Mouse (Mus musculus) MEL (cell line): ENCODE data around the gene Myrfl. TPM values are rescaled to one million over a fixed set of nuclear protein-coding genes. Genes with fewer than 3 reads are reported as not detected.

ENCODE experiments used
- DNase-seq: peaks from one replicate; pipeline ENCODE4 v3.0.0; 2011; ENCODE audit warnings: low read depth, low spot score
- H3K27ac ChIP-seq: 2 replicates; pipeline ENCODE4 v1.5.1; 2012; ENCODE audit warnings: low read depth, mild to moderate bottlenecking, control low read depth, low read length, moderate library complexity; ENCODE audit not compliant: control insufficient read depth
- H3K27me3 ChIP-seq, 2 experiments: fragments of 150-350 bp in 1 of 2; sonication (generic) in 1 of 2; 2 replicates each; pipeline ENCODE4 v1.6.1; 2012; ENCODE audit warnings: low read length in 2 of 2, mild to moderate bottlenecking in 2 of 2, improper control_type of control experiment in 1 of 2, moderate library complexity in 1 of 2; ENCODE audit not compliant: insufficient read depth in 2 of 2, control insufficient read depth in 1 of 2
- H3K36me3 ChIP-seq, 2 experiments: 2 replicates each; pipeline ENCODE4 v1.6.1; 2012 to 2014; ENCODE audit warnings: low read length in 2 of 2, improper control_type of control experiment in 1 of 2, inconsistent platforms in 1 of 2, mild to moderate bottlenecking in 1 of 2; ENCODE audit not compliant: insufficient read depth in 2 of 2, control insufficient read depth in 1 of 2
- H3K4me1 ChIP-seq, 2 experiments: fragments of 150-350 bp in 1 of 2; sonication (generic) in 1 of 2; 2 replicates each; pipeline ENCODE4 v1.6.1; 2012; ENCODE audit warnings: low read length in 2 of 2, improper control_type of control experiment in 1 of 2, mild to moderate bottlenecking in 1 of 2; ENCODE audit not compliant: insufficient read depth in 2 of 2, control insufficient read depth in 1 of 2
- H3K4me3 ChIP-seq, 2 experiments: fragments of 150-350 bp in 1 of 2; sonication (generic) in 1 of 2; 2 replicates each; pipeline ENCODE4 v1.5.1; 2012; ENCODE audit warnings: low read depth in 2 of 2, low read length in 2 of 2, mild to moderate bottlenecking in 2 of 2, moderate library complexity in 2 of 2, control low read depth in 1 of 2, improper control_type of control experiment in 1 of 2; ENCODE audit not compliant: control insufficient read depth in 1 of 2, insufficient read depth in 1 of 2
- H3K79me2 ChIP-seq: 2 replicates; pipeline ENCODE4 v1.6.1; 2012; ENCODE audit warnings: mild to moderate bottlenecking, low read length, moderate library complexity; ENCODE audit not compliant: control insufficient read depth, poor library complexity, insufficient read depth
- H3K9ac ChIP-seq: 2 replicates; pipeline ENCODE4 v1.6.1; 2012; ENCODE audit warnings: low read depth, mild to moderate bottlenecking, control low read depth, low read length, moderate library complexity; ENCODE audit not compliant: control insufficient read depth, poor library complexity, severe bottlenecking
- H3K9me3 ChIP-seq: fragments of 150-350 bp; sonication (generic); replicated peaks from 2 replicates; pipeline ENCODE4 v1.6.1; 2012; ENCODE audit warnings: mild to moderate bottlenecking, low read length, improper control_type of control experiment, moderate library complexity; ENCODE audit not compliant: insufficient read depth
- BHLHE40 ChIP-seq: IDR thresholded peaks from 2 replicates; pipeline ENCODE4 v1.6.1; 2012; ENCODE audit warnings: low read depth, mild to moderate bottlenecking, inconsistent platforms, low read length, improper control_type of control experiment, borderline replicate concordance
- CHD1 ChIP-seq: IDR thresholded peaks from 2 replicates; pipeline ENCODE4 v1.6.1; 2012; ENCODE audit warnings: low read depth, mild to moderate bottlenecking, inconsistent platforms, low read length, improper control_type of control experiment
- CHD2 ChIP-seq: IDR thresholded peaks from 2 replicates; pipeline ENCODE4 v1.6.1; 2011; ENCODE audit warnings: low read length, improper control_type of control experiment
- CTCF ChIP-seq, 3 experiments: IDR thresholded peaks in 2 of 3; conservative IDR thresholded peaks in 1 of 3; 2 replicates each; pipeline ENCODE4 v1.5.1; 2011 to 2012; ENCODE audit warnings: low read length in 3 of 3, low read depth in 2 of 3, mild to moderate bottlenecking in 2 of 3, improper control_type of control experiment in 1 of 3, inconsistent platforms in 1 of 3, mixed read lengths in 1 of 3, moderate library complexity in 1 of 3; ENCODE audit not compliant: control insufficient read depth in 1 of 3, insufficient read depth in 1 of 3, poor library complexity in 1 of 3, severe bottlenecking in 1 of 3
- GABPA ChIP-seq: IDR thresholded peaks from 2 replicates; pipeline ENCODE4 v1.6.1; 2012; ENCODE audit warnings: low read depth, mild to moderate bottlenecking, inconsistent platforms, low read length, improper control_type of control experiment, moderate library complexity
- GATA1 ChIP-seq: IDR thresholded peaks from 2 replicates; pipeline ENCODE4 v1.6.1; 2011; ENCODE audit warnings: low read depth, low read length, improper control_type of control experiment
- JUND ChIP-seq: IDR thresholded peaks from 2 replicates; pipeline ENCODE4 v1.6.1; 2011; ENCODE audit warnings: low read depth, mild to moderate bottlenecking, improper control_type of control experiment, low read length
- MEF2A ChIP-seq: IDR thresholded peaks from 2 replicates; pipeline ENCODE4 v1.6.1; 2014; ENCODE audit warnings: low read depth, mild to moderate bottlenecking, inconsistent platforms, low read length, improper control_type of control experiment; ENCODE audit not compliant: poor library complexity, insufficient replicate concordance, severe bottlenecking; ENCODE audit errors: extremely low read depth
- NELFE ChIP-seq: IDR thresholded peaks from 2 replicates; pipeline ENCODE4 v1.6.1; 2011; ENCODE audit warnings: low read depth, low read length, improper control_type of control experiment
- NRF1 ChIP-seq: IDR thresholded peaks from 2 replicates; pipeline ENCODE4 v1.6.1; 2014; ENCODE audit warnings: low read depth, mild to moderate bottlenecking, inconsistent platforms, low read length, improper control_type of control experiment, moderate library complexity; ENCODE audit not compliant: poor library complexity, insufficient read depth, severe bottlenecking
- POLR2AphosphoS5 ChIP-seq: IDR thresholded peaks from 2 replicates; pipeline ENCODE4 v1.6.1; 2012; ENCODE audit warnings: low read depth, borderline replicate concordance, mild to moderate bottlenecking, inconsistent platforms, low read length, moderate library complexity, mixed read lengths
- RAD21 ChIP-seq: IDR thresholded peaks from 2 replicates; pipeline ENCODE4 v1.6.1; 2011; ENCODE audit warnings: mild to moderate bottlenecking, low read depth, low read length, improper control_type of control experiment
- SMC3 ChIP-seq: IDR thresholded peaks from 2 replicates; pipeline ENCODE4 v1.6.1; 2011; ENCODE audit warnings: low read depth, low read length, improper control_type of control experiment
- USF1 ChIP-seq: IDR thresholded peaks from 2 replicates; pipeline ENCODE4 v1.6.1; 2014; ENCODE audit warnings: low read depth, mild to moderate bottlenecking, inconsistent platforms, low read length, improper control_type of control experiment, moderate library complexity
- ZKSCAN1 ChIP-seq: IDR thresholded peaks from 2 replicates; pipeline ENCODE4 v1.6.1; 2012; ENCODE audit warnings: low read depth, mild to moderate bottlenecking, inconsistent platforms, low read length, improper control_type of control experiment, moderate library complexity
- ZMIZ1 ChIP-seq: IDR thresholded peaks from 2 replicates; pipeline ENCODE4 v1.6.1; 2012; ENCODE audit warnings: low read depth, mild to moderate bottlenecking, inconsistent platforms, low read length, improper control_type of control experiment, moderate library complexity
- ZNF384 ChIP-seq: IDR thresholded peaks from 2 replicates; pipeline ENCODE4 v1.6.1; 2012; ENCODE audit warnings: low read depth, mild to moderate bottlenecking, inconsistent platforms, low read length, improper control_type of control experiment
- polyA plus RNA-seq, 2 experiments: library from polyadenylated mRNA; stranded (reverse) in 1 of 2; unstranded in 1 of 2; fragments of >175 nt in 1 of 2; fragments of >200 nt in 1 of 2; gene quantifications; 2 replicates each; pipeline versions ENCODE4 v1.2.1 to v1.2.4; 2012; ENCODE audit warnings: low replicate concordance in 2 of 2, low read depth in 1 of 2; ENCODE audit not compliant: insufficient read length in 2 of 2, insufficient read depth in 1 of 2, missing spikeins in 1 of 2
- total RNA-seq: library from RNA; depleted of rRNA; stranded (reverse); fragments of 300-350 nt; gene quantifications from 2 replicates; pipeline ENCODE4 v1.2.3, GENCODE M21; 2012

The Myrfl gene
- total and polyA plus RNA-seq, 3 experiments = 0.03 TPM; not detected in 2

DNA sequence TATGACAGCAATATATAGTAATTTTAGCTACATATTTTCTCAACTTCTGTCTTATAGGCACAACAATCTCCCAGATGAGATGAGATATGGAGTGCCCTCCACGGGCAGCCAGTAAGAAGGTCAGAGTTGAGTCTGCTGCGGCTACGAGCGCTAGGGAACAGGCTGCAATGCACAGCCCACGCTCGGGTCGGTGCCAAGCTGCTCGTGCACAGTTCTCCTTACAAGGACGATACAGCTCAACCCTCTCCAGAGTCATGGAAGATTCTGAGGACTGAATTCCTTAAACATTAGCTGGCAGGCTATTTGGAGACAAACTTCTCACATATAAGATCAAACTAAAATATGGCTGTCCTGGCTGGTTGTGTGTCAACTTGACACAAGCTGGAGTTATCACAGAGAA lies 17.9 kb upstream of the Myrfl start:
- peaks cover 0 to 5% of the 10 kb centered on the region in 2 experiments; a peak in 1 of 4 replicates for H3K36me3 ChIP-seq
- H3K27me3 ChIP-seq = no peaks in the 10 kb centered on the region
- DNase-seq = no peak
- no peak overlapping the region for H3K27ac ChIP-seq
- TF ChIP-seq CHD1 (no peak), NELFE (no peak), BHLHE40 (no peak), ZMIZ1 (no peak), NRF1 (no peak), SMC3 (no peak), GATA1 (no peak)
- no peaks in the 10 kb centered on the region for H3K9me3 ChIP-seq
- no peaks in the 10 kb centered on the region for H3K79me2 ChIP-seq
- no peak overlapping the region for H3K9ac ChIP-seq
- no peak overlapping the region for H3K4me3 ChIP-seq
- H3K4me1 ChIP-seq = no peaks in the 10 kb centered on the region

GRCm38 (mm10) chr10:116913647-116914273 lies 17.0 kb upstream of the Myrfl start:
- no peak overlapping the region for H3K9ac ChIP-seq
- H3K27me3 ChIP-seq = no peaks in the 10 kb centered on the region
- H3K9me3 ChIP-seq = no peaks in the 10 kb centered on the region
- no peaks in the 10 kb centered on the region for H3K4me1 ChIP-seq
- H3K36me3 ChIP-seq = peaks cover 0 to 5% of the 10 kb centered on the region in 2 experiments; a peak in 1 of 4 replicates
- no peak for DNase-seq
- no peak overlapping the region for H3K4me3 ChIP-seq
- H3K27ac ChIP-seq = no peak overlapping the region
- TF ChIP-seq CTCF (IDR thresholded peaks at IDR 0.05 in 2 of 3, conservative IDR thresholded peaks at IDR 0.05 in 1 of 3; ENCODE audit: control insufficient read depth in 1 of 3, insufficient read depth in 1 of 3, low read depth in 2 of 3, low read length in 3 of 3, poor library complexity in 1 of 3, severe bottlenecking in 1 of 3) = no peak
- TF ChIP-seq ZKSCAN1 = no peak
- TF ChIP-seq GABPA = no peak
- no peak for TF ChIP-seq RAD21
- no peak for TF ChIP-seq MEF2A
- H3K79me2 ChIP-seq = no peaks in the 10 kb centered on the region

DNA sequence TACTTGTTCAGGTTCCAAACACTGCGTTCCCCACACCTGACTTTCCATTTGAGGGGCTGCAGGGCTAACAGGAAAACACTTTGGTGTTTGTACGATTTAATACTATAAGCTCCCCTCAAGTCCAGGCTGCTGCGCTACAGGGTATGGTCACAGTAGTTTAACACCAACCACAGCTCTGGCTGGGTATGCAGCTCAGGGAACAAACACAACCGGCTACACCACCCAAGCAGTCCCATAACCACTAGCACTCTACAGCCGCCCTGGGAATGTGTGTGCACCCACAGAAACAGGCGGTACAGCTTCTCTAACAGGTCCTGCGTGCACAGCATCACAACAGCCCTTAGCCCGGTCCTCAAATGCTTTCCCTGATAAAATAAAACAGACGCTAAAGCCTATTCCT lies 16.1 kb upstream of the Myrfl start:
- H3K4me3 ChIP-seq = no peak overlapping the region
- DNase-seq = no peak
- no peak overlapping the region for H3K27ac ChIP-seq
- no peak overlapping the region for H3K9ac ChIP-seq
- TF ChIP-seq CHD1 (no peak), CHD2 (no peak), ZNF384 (no peak), SMC3 (no peak), RAD21 (no peak), ZKSCAN1 (no peak), USF1 (no peak), JUND (no peak), NELFE (no peak), POLR2AphosphoS5 (no peak)
- no peaks in the 10 kb centered on the region for H3K79me2 ChIP-seq
- H3K4me1 ChIP-seq = no peaks in the 10 kb centered on the region
- H3K36me3 ChIP-seq = peaks cover 0 to 3% of the 10 kb centered on the region in 2 experiments; a peak in 1 of 4 replicates
- H3K9me3 ChIP-seq = no peaks in the 10 kb centered on the region
- H3K27me3 ChIP-seq = no peaks in the 10 kb centered on the region
